Mouse (Mus musculus) forebrain, embryonic 16.5 days (tissue): Measurements from ENCODE around the gene Tbc1d13. TPM values are rescaled to one million over a fixed set of nuclear protein-coding genes. Genes with fewer than 3 reads are reported as not detected.

Source experiments
- polyA plus RNA-seq: library from polyadenylated mRNA; unstranded; fragments of >200 nt; fragmentation: Nextera tagmentation; extraction: Ambion mirVana; gene quantifications from 2 replicates; pipeline ENCODE4 v1.2.1, GENCODE M21; 2015

Gene Tbc1d13
- polyA plus RNA-seq, 1 experiment from 2014 or later, result 12.7 TPM

Other genes with a start within 250 kb of the Tbc1d13 start
- 61.4 and 73.7 TPM in 2 replicates for gene Odf2, start 244.5 kb upstream of the Tbc1d13 start, polyA plus RNA-seq
- 98.6 and 101 TPM in 2 replicates for gene Gle1, start 198.3 kb upstream of the Tbc1d13 start, polyA plus RNA-seq
- gene Sptan1, start 168.2 kb upstream of the Tbc1d13 start, polyA plus RNA-seq, result 243 and 294 TPM in 2 replicates
- gene Wdr34, start 84.9 kb upstream of the Tbc1d13 start, polyA plus RNA-seq, result 70.2 and 83.3 TPM in 2 replicates
- gene Set, start 76.4 kb upstream of the Tbc1d13 start, polyA plus RNA-seq, result 407 and 435 TPM in 2 replicates
- 2.6 and 3.4 TPM in 2 replicates for gene Pkn3, start 56.1 kb upstream of the Tbc1d13 start, polyA plus RNA-seq
- 17.8 and 19.0 TPM in 2 replicates for gene Zdhhc12, start 40.1 kb upstream of the Tbc1d13 start, polyA plus RNA-seq
- 10.9 and 16.5 TPM in 2 replicates for gene Zer1, start 9.2 kb upstream of the Tbc1d13 start, polyA plus RNA-seq
- 10.7 and 13.3 TPM in 2 replicates for gene Endog, start 37.7 kb downstream of the Tbc1d13 start, polyA plus RNA-seq
- 63.8 and 65.9 TPM in 2 replicates for gene Spout1, start 44.7 kb downstream of the Tbc1d13 start, polyA plus RNA-seq
- gene Kyat1, start 72.1 kb downstream of the Tbc1d13 start, polyA plus RNA-seq, result 15.4 and 16.3 TPM in 2 replicates
- 58.9 and 59.7 TPM in 2 replicates for gene Lrrc8a, start 104.0 kb downstream of the Tbc1d13 start, polyA plus RNA-seq
- gene Gm28035, start 106.8 kb downstream of the Tbc1d13 start, polyA plus RNA-seq, result 0.46 and 0.58 TPM in 2 replicates
- 9.4 and 9.5 TPM in 2 replicates for gene Phyhd1, start 132.5 kb downstream of the Tbc1d13 start, polyA plus RNA-seq
- not detected in 2 replicates for gene Gm28038, start 147.3 kb downstream of the Tbc1d13 start, polyA plus RNA-seq
- 30.2 and 35.9 TPM in 2 replicates for gene Dolk, start 152.6 kb downstream of the Tbc1d13 start, polyA plus RNA-seq
- gene Nup188, start 152.7 kb downstream of the Tbc1d13 start, polyA plus RNA-seq, result 25.3 and 26.2 TPM in 2 replicates
- gene Sh3glb2, start 225.6 kb downstream of the Tbc1d13 start, polyA plus RNA-seq, result 159 and 203 TPM in 2 replicates
- 29.7 and 35.6 TPM in 2 replicates for gene Miga2, start 230.5 kb downstream of the Tbc1d13 start, polyA plus RNA-seq